Mouse (Mus musculus) neural tube, embryonic 12.5 days (tissue): Measurements from ENCODE around the gene Pef1. TPM values are rescaled to one million over a fixed set of nuclear protein-coding genes. Genes with fewer than 3 reads are reported as not detected.

Experiments used
- ATAC-seq: fragments of 200-750 bp; cut with Nextera tagmentation; 2 replicates; pipeline ENCODE4 v1.8.0; 2017; ENCODE audit warnings: low read depth, mild to moderate bottlenecking, moderate TSS enrichment, moderate library complexity; ENCODE audit not compliant: low FRiP score
- H3K27ac ChIP-seq: fragments of 300-500 bp; sonication (generic); 2 replicates; pipeline ENCODE4 v1.5.1; 2016
- H3K27me3 ChIP-seq: fragments of 300-500 bp; sonication (generic); replicated peaks from 2 replicates; pipeline ENCODE4 v1.6.1; 2016; ENCODE audit warnings: mild to moderate bottlenecking
- H3K36me3 ChIP-seq: fragments of 300-500 bp; sonication (generic); 2 replicates; pipeline ENCODE4 v1.6.1; 2016; ENCODE audit warnings: mild to moderate bottlenecking
- H3K4me1 ChIP-seq: fragments of 300-500 bp; sonication (generic); 2 replicates; pipeline ENCODE4 v1.6.1; 2016
- H3K4me2 ChIP-seq: fragments of 300-500 bp; sonication (generic); replicated peaks from 2 replicates; pipeline ENCODE4 v1.6.1; 2016; ENCODE audit warnings: mild to moderate bottlenecking
- H3K4me3 ChIP-seq: fragments of 300-500 bp; sonication (generic); 2 replicates; pipeline ENCODE4 v1.5.1; 2016
- H3K9ac ChIP-seq: fragments of 300-500 bp; sonication (generic); 2 replicates; pipeline ENCODE4 v1.6.1; 2016; ENCODE audit warnings: mild to moderate bottlenecking
- H3K9me3 ChIP-seq: fragments of 300-500 bp; sonication (generic); 2 replicates; pipeline ENCODE4 v1.6.1; 2016; ENCODE audit warnings: mild to moderate bottlenecking
- WGBS: fragments of 180-500 bp; shearing (Covaris S2); methylation state at CpG from one replicate; pipeline ENCODE4 v1.1.7; 2016; 5-methylcytosine and 5-hydroxymethylcytosine counted together
- polyA plus RNA-seq: library from polyadenylated mRNA; unstranded; fragments of >200 nt; fragmentation: Nextera tagmentation; extraction: Ambion mirVana; gene quantifications from 2 replicates; pipeline ENCODE4 v1.2.1, GENCODE M21; 2016

Pef1 gene
- polyA plus RNA-seq, 1 experiment from 2014 or later: 64.8 TPM

- ATAC-seq: no peak
- Histone ChIP-seq H3K36me3 (peaks cover 63% of the 10 kb centered on the region), H3K27me3 (no peaks in the 10 kb centered on the region), H3K27ac (no peak overlapping the region), H3K4me3 (no peak overlapping the region), H3K9me3 (no peaks in the 10 kb centered on the region), H3K4me1 (no peaks in the 10 kb centered on the region), H3K4me2 (no peak overlapping the region), H3K9ac (no peak overlapping the region)
- 90% methylated on average over 4 of the region's 4 CpGs for WGBS
Measured at GRCm38 (mm10) chr4:130124110-130124509, 21.8 kb downstream of the Pef1 start.

GRCm38 (mm10) chr4:130125164-130125563, 22.8 kb downstream of the Pef1 start:
- WGBS: 93% methylated on average over 6 of the region's 6 CpGs

GRCm38 (mm10) chr4:130125935-130126334, 23.6 kb downstream of the Pef1 start:
- Histone ChIP-seq H3K9ac (no peak overlapping the region), H3K4me3 (no peak overlapping the region), H3K9me3 (no peaks in the 10 kb centered on the region), H3K27ac (no peak overlapping the region), H3K4me1 (no peaks in the 10 kb centered on the region), H3K36me3 (peaks cover 62% of the 10 kb centered on the region), H3K4me2 (no peak overlapping the region), H3K27me3 (no peaks in the 10 kb centered on the region)
- no peak for ATAC-seq
- WGBS: 81% methylated on average over 5 of the region's 5 CpGs

More at GRCm38 (mm10) chr4:130125164-130125563, 22.8 kb downstream of the Pef1 start:
- Histone ChIP-seq H3K27ac (no peak overlapping the region), H3K9ac (no peak overlapping the region), H3K36me3 (peaks cover 63% of the 10 kb centered on the region), H3K4me1 (no peaks in the 10 kb centered on the region), H3K27me3 (no peaks in the 10 kb centered on the region), H3K9me3 (no peaks in the 10 kb centered on the region), H3K4me3 (no peak overlapping the region), H3K4me2 (no peak overlapping the region)
- no peak for ATAC-seq

GRCm38 (mm10) chr4:130128907-130129306, 26.5 kb downstream of the Pef1 start:
- Histone ChIP-seq H3K4me1 (no peaks in the 10 kb centered on the region), H3K9ac (no peak overlapping the region), H3K36me3 (peaks cover 38% of the 10 kb centered on the region), H3K27ac (no peak overlapping the region), H3K4me2 (no peak overlapping the region), H3K27me3 (no peaks in the 10 kb centered on the region), H3K4me3 (no peak overlapping the region), H3K9me3 (no peaks in the 10 kb centered on the region)
- ATAC-seq: no peak
- WGBS: 88% methylated on average over 5 of the region's 5 CpGs

GRCm38 (mm10) chr4:130130082-130130481, 27.7 kb downstream of the Pef1 start:
- no peak overlapping the region for H3K4me3 ChIP-seq
- WGBS: 79% methylated on average over 10 of the region's 10 CpGs
- no peaks in the 10 kb centered on the region for H3K27me3 ChIP-seq
- peaks cover 27% of the 10 kb centered on the region for H3K36me3 ChIP-seq
- no peak overlapping the region for H3K4me2 ChIP-seq
- no peak overlapping the region for H3K9ac ChIP-seq
- H3K27ac ChIP-seq: no peak overlapping the region
- ATAC-seq: no peak
- H3K9me3 ChIP-seq: no peaks in the 10 kb centered on the region
- no peaks in the 10 kb centered on the region for H3K4me1 ChIP-seq

GRCm38 (mm10) chr4:130130641-130131350, 28.4 kb downstream of the Pef1 start:
- ATAC-seq: no peak
- WGBS: 52% methylated on average over 13 of the region's 13 CpGs
- no peaks in the 10 kb centered on the region for H3K27me3 ChIP-seq
- H3K4me3 ChIP-seq: no peak overlapping the region
- H3K36me3 ChIP-seq: peaks cover 20% of the 10 kb centered on the region
- H3K9ac ChIP-seq: no peak overlapping the region
- H3K4me1 ChIP-seq: no peaks in the 10 kb centered on the region
- no peak overlapping the region for H3K4me2 ChIP-seq
- no peak overlapping the region for H3K27ac ChIP-seq
- H3K9me3 ChIP-seq: no peaks in the 10 kb centered on the region

- Histone ChIP-seq H3K27me3 (peaks cover 3% of the 10 kb centered on the region; the same call in 1 of the 2 replicates), H3K27ac (no peak overlapping the region)
- WGBS: 87% methylated on average over 7 of the region's 7 CpGs
Measured at GRCm38 (mm10) chr4:130131448-130132105, 29.2 kb downstream of the Pef1 start.

GRCm38 (mm10) chr4:130133399-130133798, 31.0 kb downstream of the Pef1 start:
- WGBS: 67% methylated on average over 6 of the region's 6 CpGs
- H3K36me3 ChIP-seq: no peaks in the 10 kb centered on the region
- ATAC-seq: no peak
- no peak overlapping the region for H3K27ac ChIP-seq
- H3K27me3 ChIP-seq: peaks cover 20% of the 10 kb centered on the region
- no peaks in the 10 kb centered on the region for H3K9me3 ChIP-seq
- peaks cover 3% of the 10 kb centered on the region; the same call in 1 of the 2 replicates for H3K4me1 ChIP-seq
- no peak overlapping the region for H3K4me2 ChIP-seq
- no peak overlapping the region for H3K9ac ChIP-seq
- H3K4me3 ChIP-seq: no peak overlapping the region

More at GRCm38 (mm10) chr4:130131448-130132105, 29.2 kb downstream of the Pef1 start:
- ATAC-seq: no peak
- no peaks in the 10 kb centered on the region for H3K4me1 ChIP-seq
- H3K36me3 ChIP-seq: peaks cover 12% of the 10 kb centered on the region
- no peak overlapping the region for H3K4me2 ChIP-seq
- no peak overlapping the region for H3K9ac ChIP-seq
- H3K9me3 ChIP-seq: no peaks in the 10 kb centered on the region
- no peak overlapping the region for H3K4me3 ChIP-seq

GRCm38 (mm10) chr4:130138441-130139213, 36.3 kb downstream of the Pef1 start:
- H3K4me3 ChIP-seq: peak overlapping the region; percentile 34
- peak; percentile 73 for ATAC-seq
- H3K27ac ChIP-seq: no peak overlapping the region
- peak overlapping the region; percentile 48 for H3K9ac ChIP-seq
- H3K9me3 ChIP-seq: no peaks in the 10 kb centered on the region
- peak overlapping the region; percentile 81 for H3K4me2 ChIP-seq
- no peaks in the 10 kb centered on the region for H3K36me3 ChIP-seq
- H3K4me1 ChIP-seq: peaks cover 27% of the 10 kb centered on the region
- under 1% methylated on average over 56 of the region's 57 CpGs for WGBS
- peaks cover 56% of the 10 kb centered on the region for H3K27me3 ChIP-seq

- peak; percentile 31 for ATAC-seq
- no peak within 1 kb of the TSS for H3K27ac ChIP-seq
- 1% methylated on average over 15 of the region's 15 CpGs for WGBS
Measured at GRCm38 (mm10) chr4:130139214-130139492, 36.8 kb downstream of the Pef1 start, which contains the start of gene Hcrtr1. Hcrtr1 (minus strand) TSS chr4:130139359.

GRCm38 (mm10) chr4:130140992-130141402, 38.6 kb downstream of the Pef1 start:
- Histone ChIP-seq H3K4me2 (peak overlapping the region; percentile 16; the same call in 1 of the 2 replicates), H3K36me3 (no peaks in the 10 kb centered on the region), H3K9me3 (no peaks in the 10 kb centered on the region), H3K4me1 (peaks cover 27% of the 10 kb centered on the region), H3K9ac (no peak overlapping the region), H3K27me3 (peaks cover 56% of the 10 kb centered on the region), H3K4me3 (no peak overlapping the region), H3K27ac (no peak overlapping the region)
- 46% methylated on average over 9 of the region's 9 CpGs for WGBS
- no peak for ATAC-seq

More at GRCm38 (mm10) chr4:130139214-130139492, 36.8 kb downstream of the Pef1 start, which contains the start of gene Hcrtr1:
- Histone ChIP-seq H3K4me1 (peaks cover 27% of the 10 kb centered on the region), H3K36me3 (no peaks in the 10 kb centered on the region), H3K4me3 (peak within 1 kb of the TSS; percentile 34), H3K27me3 (peaks cover 56% of the 10 kb centered on the region), H3K4me2 (peak within 1 kb of the TSS; percentile 81), H3K9ac (peak within 1 kb of the TSS; percentile 48), H3K9me3 (no peaks in the 10 kb centered on the region)

- 57% methylated on average over 3 of the region's 3 CpGs for WGBS
- Histone ChIP-seq H3K9me3 (no peaks in the 10 kb centered on the region), H3K4me2 (no peak overlapping the region), H3K27me3 (peaks cover 52% of the 10 kb centered on the region), H3K27ac (no peak overlapping the region), H3K4me1 (peaks cover 27% of the 10 kb centered on the region), H3K9ac (no peak overlapping the region), H3K4me3 (no peak overlapping the region), H3K36me3 (no peaks in the 10 kb centered on the region)
- ATAC-seq: no peak
Measured at GRCm38 (mm10) chr4:130141786-130142185, 39.4 kb downstream of the Pef1 start.
